Mouse (Mus musculus): ENCODE measurements at regions not wholly inside any gene's neighbourhood (a gene's known extent, or its start where the extent isn't known, plus 50 kb on each side); places are given as distances from the start of the nearest gene placed in this dataset.

DNA sequence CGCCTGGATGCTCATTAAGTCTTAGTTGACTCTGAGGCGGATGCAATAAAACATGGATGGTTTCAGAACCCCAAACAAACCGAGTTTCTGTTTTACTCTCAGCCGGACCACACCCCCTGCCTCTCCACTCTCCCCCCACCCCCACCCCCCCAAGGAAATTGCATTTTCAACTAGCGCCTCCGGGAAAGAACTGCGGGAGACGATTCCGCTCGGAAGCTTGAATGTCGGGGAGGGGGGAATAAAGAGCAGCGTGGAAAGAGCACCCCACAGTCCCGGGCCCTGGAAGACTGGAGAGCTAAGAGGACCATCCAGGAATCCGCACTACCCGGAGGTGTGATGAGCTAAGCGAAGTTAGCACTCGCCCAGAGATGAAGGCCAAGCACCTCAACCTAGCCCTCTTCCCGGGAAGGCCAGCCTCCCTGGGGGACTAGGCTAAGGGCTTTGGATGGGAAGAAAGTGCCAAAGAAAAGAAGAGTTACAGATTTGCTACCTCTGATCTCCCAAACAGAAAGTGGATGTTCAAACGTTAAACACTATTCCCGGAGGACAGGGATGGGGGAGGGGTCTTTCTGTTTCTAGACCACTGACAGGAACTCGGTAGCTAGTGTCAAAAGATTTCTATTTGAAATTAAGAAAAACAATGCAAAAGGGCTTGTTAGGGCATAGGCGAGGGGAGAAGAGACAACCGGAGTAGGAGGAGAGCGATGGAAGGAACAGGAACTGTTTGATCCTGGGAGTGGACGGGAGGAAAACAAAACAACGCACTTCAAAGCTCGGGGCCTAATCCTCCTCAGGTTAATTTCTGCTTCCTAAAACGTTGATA, 258.6 kb upstream of the Nfe2l3 start:
- Histone ChIP-seq H3K9me3 (ENCODE audit: control insufficient read depth, low read length) (no peaks in the 10 kb centered on the region), H3K27ac (replicated peaks; ENCODE audit: low read depth, low read length) (peak overlapping the region; percentile 96), H3K4me2 (ENCODE audit: low read depth, severe bottlenecking) (peak overlapping the region; percentile 83), H3K36me3 (ENCODE audit: control insufficient read depth, insufficient read depth, low read length) (no peaks in the 10 kb centered on the region), H3K9ac (ENCODE audit: low read length) (peak overlapping the region; percentile 85), H3K4me1 (ENCODE audit: control insufficient read depth, insufficient read depth, low read length) (peaks cover 24% of the 10 kb centered on the region), H3K27me3 (ENCODE audit: control insufficient read depth, insufficient read depth, low read length) (no peaks in the 10 kb centered on the region), H3K4me3 (ENCODE audit: low read depth, low read length) (peak overlapping the region; percentile 31)
- DNase-seq (ENCODE audit: low spot score) (peak; percentile 80), ATAC-seq (ENCODE audit: insufficient number of reproducible peaks, low FRiP score, low TSS enrichment, low read depth) (no peak)
- WGBS, result 1% methylated on average over 28 of the region's 28 CpGs

DNA sequence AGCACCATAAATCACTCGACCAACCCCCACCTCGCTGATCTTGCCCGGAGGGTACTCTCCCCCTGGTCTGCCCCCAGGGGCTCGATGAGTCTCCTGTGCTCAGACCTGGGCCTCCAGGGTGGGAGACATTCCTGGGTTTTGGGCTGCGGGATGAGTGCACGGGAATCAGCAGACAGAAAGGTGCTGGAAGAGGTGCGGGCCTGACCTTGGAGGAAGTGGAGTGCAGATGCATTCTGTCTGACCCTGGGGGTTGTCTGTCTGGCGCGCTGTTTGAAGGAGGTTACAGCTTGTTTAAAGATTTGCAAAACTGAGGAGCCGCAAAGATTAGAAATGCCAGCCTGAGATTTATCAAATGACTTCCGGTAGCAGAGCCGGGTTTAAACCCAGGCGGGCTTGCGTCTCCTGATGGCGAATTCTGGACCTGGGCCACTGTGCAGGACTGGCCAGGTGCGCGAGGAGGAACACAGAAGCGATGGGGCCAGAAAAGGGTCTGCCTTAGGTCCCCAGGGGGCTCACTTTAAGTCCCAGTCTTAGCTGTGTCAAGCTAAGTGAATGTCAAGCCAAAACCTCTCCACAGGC, 257.9 kb upstream of the Nfe2l3 start:
- ATAC-seq (ENCODE audit: insufficient number of reproducible peaks, low FRiP score, low TSS enrichment, low read depth), result no peak
- peak overlapping the region; percentile 96 for H3K27ac ChIP-seq (replicated peaks; ENCODE audit: low read depth, low read length)
- no peaks in the 10 kb centered on the region for H3K9me3 ChIP-seq (ENCODE audit: control insufficient read depth, low read length)
- peak overlapping the region; percentile 85 for H3K9ac ChIP-seq (ENCODE audit: low read length)
- H3K4me2 ChIP-seq (ENCODE audit: low read depth, severe bottlenecking), result peak overlapping the region; percentile 83
- H3K27me3 ChIP-seq (ENCODE audit: control insufficient read depth, insufficient read depth, low read length), result no peaks in the 10 kb centered on the region
- DNase-seq (ENCODE audit: low spot score), result peak; percentile 68
- H3K36me3 ChIP-seq (ENCODE audit: control insufficient read depth, insufficient read depth, low read length), result no peaks in the 10 kb centered on the region
- WGBS, result 1% methylated on average over 18 of the region's 18 CpGs
- H3K4me1 ChIP-seq (ENCODE audit: control insufficient read depth, insufficient read depth, low read length), result peaks cover 20% of the 10 kb centered on the region
- H3K4me3 ChIP-seq (ENCODE audit: low read depth, low read length), result peak overlapping the region; percentile 31; the same call in 1 of the 2 replicates

DNA sequence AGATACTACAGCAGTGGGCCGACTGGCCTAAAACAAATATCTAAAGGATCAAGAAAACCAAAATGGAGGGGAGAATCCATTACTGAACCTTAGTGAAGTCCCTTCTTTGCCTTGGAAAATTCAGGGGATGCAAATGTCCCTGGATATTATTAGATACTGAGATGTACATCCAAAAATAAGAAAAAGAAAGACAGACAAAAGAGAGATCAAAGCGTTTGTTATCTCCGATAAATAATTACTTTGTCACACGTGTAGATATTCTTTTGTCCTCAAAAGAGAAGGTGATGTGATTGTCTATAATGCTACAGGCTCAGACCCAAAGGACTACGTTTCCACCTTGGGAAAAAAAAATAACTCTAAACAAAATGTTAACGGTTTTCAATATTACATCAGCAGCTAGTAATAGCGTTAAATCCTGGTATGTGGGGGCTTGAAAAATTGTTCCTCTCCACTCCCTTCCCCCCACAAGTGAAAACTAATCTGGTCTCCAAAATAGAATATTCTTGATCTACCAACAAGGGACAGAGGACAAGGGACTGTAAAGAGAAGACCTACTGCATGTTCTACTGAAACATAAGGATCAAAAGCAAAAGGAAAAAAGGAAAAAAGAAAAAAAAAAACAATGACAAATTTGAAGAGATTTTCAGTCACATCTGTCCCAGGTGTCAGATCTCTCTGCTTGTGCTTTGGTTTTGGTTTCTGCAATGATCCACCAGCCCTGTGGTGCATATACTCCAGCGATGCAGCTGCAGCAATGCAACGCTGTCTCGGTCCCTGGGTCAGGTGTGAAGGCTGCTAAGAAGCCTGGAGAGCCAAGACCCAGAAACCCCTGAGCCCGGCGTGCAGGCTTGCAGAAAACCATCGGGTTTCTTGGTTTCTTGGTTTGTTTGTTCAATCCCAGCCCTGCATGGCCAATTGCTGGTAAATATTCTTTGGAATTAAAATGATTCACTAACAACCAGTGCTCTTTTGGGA, 256.6 kb upstream of the Nfe2l3 start:
- Histone ChIP-seq H3K9me3 (ENCODE audit: control insufficient read depth, low read length) (no peaks in the 10 kb centered on the region), H3K27me3 (ENCODE audit: control insufficient read depth, insufficient read depth, low read length) (no peaks in the 10 kb centered on the region), H3K27ac (replicated peaks; ENCODE audit: low read depth, low read length) (peak overlapping the region; percentile 78)

DNA sequence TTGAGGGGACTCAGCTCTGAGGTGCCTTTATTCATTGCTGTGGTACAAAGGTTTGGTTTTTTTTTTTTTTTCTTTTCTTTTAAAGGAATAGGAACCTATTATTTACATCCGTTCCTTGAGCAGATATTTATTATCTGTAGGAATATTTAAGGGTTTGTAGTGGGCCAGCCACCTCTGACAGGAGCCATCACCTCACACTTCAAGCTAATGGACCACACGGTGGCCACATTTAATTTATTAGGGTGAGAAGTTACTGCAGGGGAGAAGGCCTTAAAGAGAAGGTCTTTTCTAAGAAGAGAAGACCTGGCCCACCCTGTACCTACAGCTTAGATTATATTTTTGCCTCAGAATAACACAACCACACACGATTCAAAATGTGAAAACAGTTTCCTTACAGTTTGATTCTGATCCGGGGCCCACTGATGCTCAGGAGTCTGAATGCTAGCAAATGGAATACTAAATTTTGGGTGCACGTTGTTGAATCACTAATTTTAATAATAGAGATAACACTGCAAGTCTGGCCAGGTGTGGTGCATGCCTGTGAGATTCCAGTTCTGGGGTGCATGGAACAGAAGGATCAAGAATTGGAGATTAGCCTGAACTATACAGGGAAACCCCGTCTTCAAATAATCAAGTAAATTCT, 255.6 kb upstream of the Nfe2l3 start:
- peak overlapping the region; percentile 78; the same call in 1 of the 2 replicates for H3K27ac ChIP-seq (replicated peaks; ENCODE audit: low read depth, low read length)

More for the DNA sequence above, 256.6 kb upstream of the Nfe2l3 start:
- H3K4me2 ChIP-seq (ENCODE audit: low read depth, severe bottlenecking), result peak overlapping the region; percentile 22; the same call in 1 of the 2 replicates
- H3K4me3 ChIP-seq (ENCODE audit: low read depth, low read length), result no peak overlapping the region; the same call in 1 of the 2 replicates
- no peaks in the 10 kb centered on the region for H3K36me3 ChIP-seq (ENCODE audit: control insufficient read depth, insufficient read depth, low read length)
- 9% methylated on average over 13 of the region's 13 CpGs for WGBS
- H3K4me1 ChIP-seq (ENCODE audit: control insufficient read depth, insufficient read depth, low read length), result peaks cover 16% of the 10 kb centered on the region
- no peak for ATAC-seq (ENCODE audit: insufficient number of reproducible peaks, low FRiP score, low TSS enrichment, low read depth)
- peak; percentile 55 for DNase-seq (ENCODE audit: low spot score)
- H3K9ac ChIP-seq (ENCODE audit: low read length), result peak overlapping the region; percentile 27; the same call in 1 of the 2 replicates

DNA sequence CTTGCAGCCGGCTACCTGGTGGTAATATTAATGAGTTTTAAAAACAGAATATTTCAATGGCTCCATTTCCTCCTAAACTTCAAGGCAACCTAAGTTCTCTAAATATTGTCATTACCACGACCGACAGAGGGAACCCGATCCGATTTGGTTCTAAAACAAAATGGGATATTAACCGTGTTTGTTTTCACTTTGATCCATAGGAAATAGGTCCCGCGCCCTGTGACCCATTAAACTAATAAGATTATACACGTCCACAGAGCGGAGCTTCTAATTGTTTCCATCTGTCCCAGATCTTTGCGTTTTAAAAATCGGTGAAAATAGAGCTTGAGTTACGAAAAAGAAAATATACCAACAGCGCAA, 254.8 kb upstream of the Nfe2l3 start:
- peaks cover 13% of the 10 kb centered on the region for H3K4me1 ChIP-seq (ENCODE audit: control insufficient read depth, insufficient read depth, low read length)
- ATAC-seq (ENCODE audit: insufficient number of reproducible peaks, low FRiP score, low TSS enrichment, low read depth) (no peak), DNase-seq (ENCODE audit: low spot score) (no peak)
- peak overlapping the region; percentile 38 for H3K4me2 ChIP-seq (ENCODE audit: low read depth, severe bottlenecking)
- under 1% methylated on average over 14 of the region's 14 CpGs for WGBS
- H3K36me3 ChIP-seq (ENCODE audit: control insufficient read depth, insufficient read depth, low read length), result no peaks in the 10 kb centered on the region
- no peaks in the 10 kb centered on the region for H3K27me3 ChIP-seq (ENCODE audit: control insufficient read depth, insufficient read depth, low read length)
- 0 out of 2 replicates have a peak overlapping the region, but pooled peaks have one; percentile 48 for H3K27ac ChIP-seq (replicated peaks; ENCODE audit: low read depth, low read length)
- peak overlapping the region; percentile 15 for H3K4me3 ChIP-seq (ENCODE audit: low read depth, low read length)
- H3K9me3 ChIP-seq (ENCODE audit: control insufficient read depth, low read length), result no peaks in the 10 kb centered on the region
- H3K9ac ChIP-seq (ENCODE audit: low read length), result no peak overlapping the region

More for the DNA sequence above, 255.6 kb upstream of the Nfe2l3 start:
- DNase-seq (ENCODE audit: low spot score), result peak; percentile 80
- 3% methylated on average over 6 of the region's 6 CpGs for WGBS
- H3K9me3 ChIP-seq (ENCODE audit: control insufficient read depth, low read length), result no peaks in the 10 kb centered on the region
- no peak overlapping the region for H3K4me2 ChIP-seq (ENCODE audit: low read depth, severe bottlenecking)
- no peaks in the 10 kb centered on the region for H3K27me3 ChIP-seq (ENCODE audit: control insufficient read depth, insufficient read depth, low read length)
- no peak overlapping the region for H3K4me3 ChIP-seq (ENCODE audit: low read depth, low read length)
- no peak overlapping the region for H3K9ac ChIP-seq (ENCODE audit: low read length)
- no peaks in the 10 kb centered on the region for H3K36me3 ChIP-seq (ENCODE audit: control insufficient read depth, insufficient read depth, low read length)
- peaks cover 16% of the 10 kb centered on the region for H3K4me1 ChIP-seq (ENCODE audit: control insufficient read depth, insufficient read depth, low read length)
- no peak for ATAC-seq (ENCODE audit: insufficient number of reproducible peaks, low FRiP score, low TSS enrichment, low read depth)

DNA sequence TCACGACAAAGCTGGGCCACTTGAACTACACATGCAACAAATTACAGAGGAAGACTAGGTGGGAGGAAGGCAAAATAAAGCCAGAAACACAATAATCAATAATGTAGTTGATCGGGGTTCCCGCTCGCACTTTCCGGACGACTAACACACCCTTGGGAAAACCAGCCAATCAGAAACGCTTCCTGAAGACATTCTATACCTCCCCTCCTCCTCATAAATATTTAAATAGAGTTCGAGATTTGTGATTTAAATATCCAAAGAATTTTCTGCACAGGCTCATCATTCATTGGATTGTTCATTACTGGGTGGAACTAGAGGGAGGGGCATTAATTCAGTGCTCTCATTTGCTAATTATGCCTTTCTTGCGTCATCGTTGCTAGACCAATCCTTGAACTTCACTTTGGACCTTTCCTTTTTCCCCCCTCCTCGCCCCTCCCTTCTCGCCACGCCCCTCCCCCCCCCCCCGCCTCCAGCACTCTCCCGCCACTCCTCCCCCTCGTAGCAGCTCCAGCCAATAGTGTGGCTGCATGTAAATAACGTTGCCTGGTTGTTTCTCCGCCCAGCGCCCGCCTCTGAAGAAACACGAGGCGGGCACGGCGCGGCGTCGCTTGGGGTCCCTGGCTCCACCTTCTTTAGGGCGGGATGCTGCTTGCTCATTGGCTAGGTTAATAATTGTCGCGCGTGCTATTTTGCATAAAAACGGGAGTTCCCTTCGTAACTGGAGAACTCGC, 254.2 kb upstream of the Nfe2l3 start:
- no peak overlapping the region for H3K9ac ChIP-seq (ENCODE audit: low read length)
- 1% methylated on average over 31 of the region's 34 CpGs for WGBS
- peaks cover 13% of the 10 kb centered on the region for H3K4me1 ChIP-seq (ENCODE audit: control insufficient read depth, insufficient read depth, low read length)

DNA sequence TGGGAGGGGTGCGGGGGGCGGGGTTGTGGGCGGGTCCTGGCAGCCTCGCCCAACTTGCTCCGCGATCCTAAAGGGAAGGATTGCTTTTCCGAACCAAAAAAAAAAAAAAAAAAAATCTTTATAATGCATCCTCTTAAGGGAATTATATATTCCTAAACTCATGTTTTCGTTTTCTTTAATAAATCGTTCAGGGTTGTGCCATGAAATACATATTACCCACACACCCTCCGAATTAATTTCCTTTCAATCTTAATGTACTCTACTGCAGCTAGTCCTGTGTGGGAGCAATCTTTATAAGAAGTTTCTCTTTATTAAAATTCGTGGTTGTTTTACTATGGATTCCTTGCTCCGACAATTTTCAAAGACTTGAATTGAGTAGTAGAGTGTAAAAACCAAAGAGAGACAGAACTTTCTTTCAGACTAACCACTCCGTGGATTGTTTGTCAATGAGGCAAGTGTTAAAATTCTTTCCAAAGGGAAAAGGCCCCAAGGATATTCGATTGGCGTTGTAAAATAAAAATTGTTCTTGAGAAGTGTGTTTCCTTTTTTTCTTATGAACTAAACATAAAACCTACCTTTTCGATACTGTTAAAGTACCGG, 253.6 kb upstream of the Nfe2l3 start:
- no peaks in the 10 kb centered on the region for H3K27me3 ChIP-seq (ENCODE audit: control insufficient read depth, insufficient read depth, low read length)
- peak overlapping the region; percentile 9; the same call in 1 of the 2 replicates for H3K4me3 ChIP-seq (ENCODE audit: low read depth, low read length)
- peak overlapping the region; percentile 32 for H3K4me2 ChIP-seq (ENCODE audit: low read depth, severe bottlenecking)
- DNase-seq (ENCODE audit: low spot score) (no peak), ATAC-seq (ENCODE audit: insufficient number of reproducible peaks, low FRiP score, low TSS enrichment, low read depth) (no peak)
- peaks cover 19% of the 10 kb centered on the region for H3K4me1 ChIP-seq (ENCODE audit: control insufficient read depth, insufficient read depth, low read length)
- peak overlapping the region; percentile 37; the same call in 1 of the 2 replicates for H3K9ac ChIP-seq (ENCODE audit: low read length)
- 1% methylated on average over 17 of the region's 17 CpGs for WGBS
- H3K36me3 ChIP-seq (ENCODE audit: control insufficient read depth, insufficient read depth, low read length), result no peaks in the 10 kb centered on the region
- no peaks in the 10 kb centered on the region for H3K9me3 ChIP-seq (ENCODE audit: control insufficient read depth, low read length)
- peak overlapping the region; percentile 60; the same call in 1 of the 2 replicates for H3K27ac ChIP-seq (replicated peaks; ENCODE audit: low read depth, low read length)

More for the DNA sequence above, 254.2 kb upstream of the Nfe2l3 start:
- Histone ChIP-seq H3K27me3 (ENCODE audit: control insufficient read depth, insufficient read depth, low read length) (no peaks in the 10 kb centered on the region), H3K9me3 (ENCODE audit: control insufficient read depth, low read length) (no peaks in the 10 kb centered on the region), H3K4me3 (ENCODE audit: low read depth, low read length) (peak overlapping the region; percentile 15), H3K4me2 (ENCODE audit: low read depth, severe bottlenecking) (peak overlapping the region; percentile 38), H3K27ac (replicated peaks; ENCODE audit: low read depth, low read length) (0 out of 2 replicates have a peak overlapping the region, but pooled peaks have one; percentile 48), H3K36me3 (ENCODE audit: control insufficient read depth, insufficient read depth, low read length) (no peaks in the 10 kb centered on the region)
- DNase-seq (ENCODE audit: low spot score) (peak; percentile 98), ATAC-seq (ENCODE audit: insufficient number of reproducible peaks, low FRiP score, low TSS enrichment, low read depth) (peak; percentile 95)
